Mouse (Mus musculus): ENCODE results near the gene Ssr2.
"Not testable (repeated sequence)": the region's sequence is repeated elsewhere in the genome, so short reads cannot be mapped to it uniquely, and the experiment has no call there.

The Ssr2 gene

DNA sequence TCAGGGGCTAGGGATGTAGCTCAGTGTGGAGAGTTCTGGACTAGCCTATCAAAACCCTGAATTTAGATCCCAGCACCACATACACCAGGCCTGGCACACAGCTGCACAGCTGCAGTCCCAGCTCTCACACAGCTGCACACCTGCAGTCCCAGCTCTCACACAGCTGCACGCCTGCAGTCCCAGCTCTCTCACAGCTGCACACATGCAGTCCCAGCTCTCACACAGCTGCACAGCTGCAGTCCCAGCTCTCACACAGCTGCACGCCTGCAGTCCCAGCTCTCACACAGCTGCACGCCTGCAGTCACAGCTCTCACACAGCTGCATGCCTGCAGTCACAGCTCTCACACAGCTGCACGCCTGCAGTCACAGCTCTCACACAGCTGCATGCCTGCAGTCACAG is 20.9 kb downstream of the Ssr2 start:
- not testable (repeated sequence) for DNase-seq (ENCODE audit: extremely low spot score)

DNA sequence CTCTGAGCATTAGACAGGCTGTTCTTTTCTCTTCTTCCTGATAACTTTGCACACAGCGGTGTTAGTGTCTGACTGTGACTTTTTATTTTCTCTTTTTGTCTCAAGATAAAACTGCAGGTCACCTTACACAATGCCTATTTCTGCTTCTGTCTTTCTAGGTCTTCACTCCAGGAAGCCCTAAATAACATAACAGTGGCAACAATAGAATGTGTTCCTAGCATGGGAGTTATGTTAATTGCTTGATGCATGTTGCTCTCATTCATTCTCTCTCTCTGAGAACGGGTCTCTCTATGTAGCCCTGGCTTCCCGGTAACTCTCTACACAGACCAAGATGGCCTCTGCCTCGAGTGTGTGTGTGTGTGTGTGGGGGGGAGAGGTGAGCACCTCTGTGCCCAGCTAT is 26.8 kb downstream of the Ssr2 start:
- no peak for DNase-seq (ENCODE audit: extremely low spot score)

DNA sequence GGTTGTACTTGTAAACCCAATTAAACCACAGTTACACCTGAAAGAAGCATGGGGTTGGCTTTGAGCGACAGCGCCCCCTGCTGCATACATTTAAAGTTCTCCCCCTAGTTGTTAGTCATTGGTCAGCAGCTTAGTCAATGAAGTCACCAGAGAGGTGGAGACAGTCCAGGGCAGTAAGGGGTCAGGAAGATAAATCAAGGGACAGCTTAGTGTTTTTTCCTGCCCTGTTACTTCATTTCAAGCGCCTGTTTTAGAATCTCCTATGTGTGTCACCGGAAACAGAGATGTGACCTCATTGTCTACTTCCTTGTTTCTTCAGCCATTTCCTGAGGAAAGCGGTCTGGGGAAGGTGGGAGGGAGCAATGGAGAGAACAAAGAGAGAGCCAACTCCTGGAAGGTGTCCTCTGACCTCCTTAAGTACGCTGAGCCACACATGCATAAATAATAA is 28.1 kb downstream of the Ssr2 start:
- DNase-seq (ENCODE audit: extremely low spot score) = peak; percentile 74

GRCm38 (mm10) chr3:88604863-88605262 is 29.2 kb downstream of the Ssr2 start:
- no peak for DNase-seq (ENCODE audit: extremely low spot score)

GRCm38 (mm10) chr3:88605666-88606065 is 30.0 kb downstream of the Ssr2 start, which contains the start of gene Arhgef2:
Gene Arhgef2 (plus strand): TSS chr3:88605966.
- DNase-seq (ENCODE audit: extremely low spot score) = not testable (repeated sequence)

DNA sequence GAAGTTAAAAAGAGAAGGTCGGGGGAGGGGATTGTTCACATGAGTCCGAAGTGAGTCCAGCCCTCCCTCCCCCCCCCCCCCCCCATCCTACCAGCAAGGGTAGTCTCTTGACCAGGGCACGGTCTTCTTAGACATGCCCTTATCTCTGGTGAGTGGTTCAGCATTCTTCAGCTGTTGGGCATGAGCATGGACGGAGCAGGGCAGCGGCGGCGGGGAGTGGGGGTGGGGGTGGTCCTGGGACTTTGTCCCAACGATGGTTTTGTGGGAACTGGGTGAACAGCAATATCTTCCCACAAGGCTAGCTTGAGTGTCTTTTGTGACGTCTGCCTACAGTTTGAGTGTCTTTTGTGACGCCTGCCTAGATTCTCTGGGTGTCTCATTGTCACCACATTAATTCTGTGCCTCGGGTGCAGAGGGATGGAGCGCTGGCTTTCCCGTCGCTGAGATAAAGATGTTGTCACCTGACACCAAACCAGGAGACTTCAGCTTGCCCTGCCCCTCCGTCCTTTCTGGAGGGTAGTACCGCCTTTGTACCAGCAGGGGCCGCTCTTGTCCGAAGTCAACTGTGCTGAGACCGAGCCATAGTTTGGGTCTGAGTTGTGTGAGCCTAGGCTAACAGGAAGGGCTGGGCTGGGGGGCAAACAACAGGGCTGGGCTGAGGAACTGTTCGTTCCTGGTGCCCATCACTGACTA is 31.5 kb downstream of the Ssr2 start:
- peak; percentile 96 for DNase-seq (ENCODE audit: extremely low spot score)

GRCm38 (mm10) chr3:88607758-88608138 is 32.1 kb downstream of the Ssr2 start:
- no peak for DNase-seq (ENCODE audit: extremely low spot score)

GRCm38 (mm10) chr3:88609066-88609465 is 33.4 kb downstream of the Ssr2 start:
- no peak for DNase-seq (ENCODE audit: extremely low spot score)

DNA sequence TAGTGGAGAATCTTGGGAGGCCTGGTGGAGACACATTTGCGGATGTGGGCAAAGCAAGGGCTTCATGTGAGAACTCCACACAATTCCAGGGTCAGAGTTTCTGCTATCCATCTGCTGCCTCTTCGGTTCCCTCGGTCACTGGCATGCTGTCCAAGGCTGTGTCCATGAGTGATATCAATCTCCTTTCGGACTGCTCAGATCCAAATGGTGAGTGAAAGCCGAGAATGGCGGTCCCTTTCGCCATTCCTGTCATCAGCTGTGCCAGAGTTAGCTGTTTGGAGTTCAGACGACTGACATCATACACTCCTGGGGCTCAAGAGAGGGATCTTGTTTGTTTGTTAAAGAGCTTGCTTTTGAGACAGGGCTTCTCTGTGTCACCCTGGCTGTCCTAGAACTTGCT is 38.7 kb downstream of the Ssr2 start:
- no peak for DNase-seq (ENCODE audit: extremely low spot score)

- no peak for DNase-seq (ENCODE audit: extremely low spot score)
These were observed 39.4 kb downstream of the Ssr2 start for GRCm38 (mm10) chr3:88615117-88615516.

DNA sequence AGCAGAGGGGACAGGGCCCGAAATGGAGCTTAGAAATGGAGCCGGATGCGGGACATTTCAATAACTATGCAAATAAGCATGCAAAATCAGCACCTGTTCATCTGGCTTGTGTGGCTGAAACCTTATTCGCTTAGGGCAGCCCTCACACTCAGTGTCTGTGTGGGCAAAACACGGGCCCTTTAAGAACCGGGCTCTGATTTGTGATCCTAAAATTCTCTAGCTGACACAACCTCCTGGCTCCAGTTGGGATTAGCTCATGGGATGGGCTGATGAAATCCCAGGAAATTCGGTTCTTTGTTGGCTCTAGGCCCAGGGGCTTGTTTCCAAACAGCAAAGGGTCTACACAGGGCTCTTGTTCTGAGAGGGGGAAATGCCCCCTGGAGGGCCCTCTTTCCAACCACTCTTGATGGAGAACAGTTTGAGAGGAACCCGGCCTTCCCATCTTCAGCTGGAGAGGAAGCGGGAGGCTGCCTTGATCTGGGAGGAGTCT is 40.3 kb downstream of the Ssr2 start:
- DNase-seq (ENCODE audit: extremely low spot score) = no peak

DNA sequence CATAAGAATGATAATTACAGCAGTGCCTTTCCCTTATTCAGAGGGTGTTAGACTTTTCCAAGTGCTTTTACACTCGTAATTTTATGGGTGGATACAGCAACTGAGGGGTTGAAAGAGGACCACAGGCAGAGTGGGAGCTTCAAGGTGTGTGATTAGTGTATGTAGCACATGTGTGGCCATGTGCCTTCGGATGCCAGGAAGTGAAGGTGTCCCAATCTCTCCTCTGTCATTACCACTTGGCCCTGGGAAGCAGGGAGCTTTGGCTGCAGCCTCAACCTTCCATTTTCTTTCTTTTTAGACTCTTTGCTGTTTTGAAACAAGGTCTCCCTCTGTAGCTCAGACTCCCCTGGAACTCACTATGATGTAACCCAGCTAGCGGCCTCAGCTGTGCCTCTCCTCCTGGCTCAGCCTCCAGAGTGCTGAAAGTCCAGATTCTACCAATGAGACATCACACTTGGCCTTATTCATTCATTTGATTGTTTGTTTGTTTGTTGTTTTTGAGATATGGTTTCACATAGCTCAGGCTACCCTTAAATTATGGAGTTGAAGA is 41.4 kb downstream of the Ssr2 start:
- DNase-seq (ENCODE audit: extremely low spot score) = no peak

DNA sequence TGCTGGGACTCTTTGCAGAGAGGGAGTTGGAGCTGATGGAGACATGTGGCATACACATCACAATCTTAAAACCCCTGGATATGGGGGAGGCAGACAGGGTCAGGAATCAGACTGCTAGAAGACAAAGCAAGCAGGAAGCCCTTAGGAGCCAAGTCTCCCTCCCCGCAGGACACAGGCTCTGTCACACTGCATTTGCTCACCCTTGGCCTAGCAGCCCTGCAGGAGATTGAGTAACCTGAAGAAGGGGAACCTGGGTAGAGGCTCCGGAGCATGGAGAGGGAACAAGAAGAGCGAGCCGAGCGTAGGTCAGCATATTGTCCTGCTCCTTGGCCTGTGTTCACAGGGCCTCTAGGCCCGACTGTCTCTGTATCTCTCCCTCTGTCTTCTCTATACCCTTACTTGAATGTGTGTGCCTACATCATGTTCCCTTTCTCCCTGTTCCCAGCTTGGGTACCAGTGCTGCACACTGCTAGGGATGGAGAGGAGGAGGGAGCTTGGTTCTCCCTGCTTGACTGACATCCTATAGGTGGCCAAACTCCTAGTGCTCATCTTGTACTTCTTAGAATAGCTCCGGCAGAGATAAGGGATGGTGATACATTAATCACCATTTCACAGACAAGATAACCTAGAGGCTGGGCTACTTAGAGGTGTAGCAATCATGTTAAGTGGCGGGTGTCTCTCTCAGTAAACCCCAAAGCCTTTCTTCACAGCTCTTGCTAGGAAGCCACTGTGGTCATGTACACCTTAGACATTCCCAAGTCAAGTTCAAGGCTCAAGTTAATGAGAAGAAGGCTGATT is 42.6 kb downstream of the Ssr2 start:
- DNase-seq (ENCODE audit: extremely low spot score) = no peak

GRCm38 (mm10) chr3:88619113-88620097 is 43.7 kb downstream of the Ssr2 start:
- DNase-seq (ENCODE audit: extremely low spot score) = no peak

- no peak for DNase-seq (ENCODE audit: extremely low spot score)
These were observed 44.7 kb downstream of the Ssr2 start for GRCm38 (mm10) chr3:88620146-88620991.

DNA sequence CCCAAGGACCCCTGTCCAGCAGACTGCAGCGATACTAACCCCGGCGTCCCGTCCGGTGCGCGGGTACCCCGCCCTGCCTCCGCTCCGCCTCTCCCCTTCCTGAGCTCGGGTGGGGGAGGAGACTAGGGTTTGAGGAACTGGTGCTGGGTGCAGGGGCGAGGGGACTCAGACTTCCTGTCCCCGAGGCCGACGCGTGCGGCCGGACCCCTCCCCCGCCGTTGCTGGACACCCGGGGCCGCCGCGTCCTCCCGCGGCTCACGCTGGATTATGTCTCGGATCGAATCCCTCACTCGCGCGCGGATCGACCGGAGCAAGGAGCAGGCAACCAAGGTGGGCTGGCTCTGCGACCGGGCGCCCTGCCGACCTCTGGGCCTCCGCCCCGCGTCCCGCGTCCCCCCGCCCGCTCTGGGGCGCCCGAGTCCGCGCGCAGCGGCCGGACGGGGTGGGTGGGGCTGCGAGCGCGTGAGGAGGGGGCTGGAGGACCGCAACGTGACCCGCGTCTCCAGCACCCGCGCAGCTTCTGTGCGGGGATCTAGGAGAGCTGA is 45.4 kb downstream of the Ssr2 start:
- peak; percentile 91 for DNase-seq (ENCODE audit: extremely low spot score)

GRCm38 (mm10) chr3:88621537-88622112 is 45.9 kb downstream of the Ssr2 start:
- DNase-seq (ENCODE audit: extremely low spot score) = peak; percentile 82

GRCm38 (mm10) chr3:88622113-88622940 is 46.7 kb downstream of the Ssr2 start:
- DNase-seq (ENCODE audit: extremely low spot score) = no peak

DNA sequence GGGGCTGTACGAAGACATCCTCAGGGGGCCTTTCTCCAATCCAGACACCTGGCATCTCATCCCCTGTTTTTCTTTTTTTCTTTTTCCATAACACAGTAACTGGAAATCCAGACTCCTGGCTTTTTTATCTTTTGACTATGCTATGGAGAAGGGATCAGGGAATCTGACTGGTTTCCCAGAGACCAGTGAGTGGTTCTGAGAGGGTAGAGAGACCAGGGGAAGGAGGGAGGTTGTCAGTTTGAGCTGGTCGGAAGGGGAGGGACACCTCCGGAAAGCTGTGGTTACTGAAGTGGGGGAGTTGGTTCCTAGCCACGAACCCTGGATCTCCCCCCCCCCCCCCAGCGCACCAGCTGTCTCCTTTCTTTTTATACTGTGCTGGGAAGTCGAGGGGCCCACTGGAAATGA is 47.3 kb downstream of the Ssr2 start:
- peak; percentile 42 for DNase-seq (ENCODE audit: extremely low spot score)
